Comparison of ENCODE assay signal across 15 mouse cellular contexts in the genomic region with DNA sequence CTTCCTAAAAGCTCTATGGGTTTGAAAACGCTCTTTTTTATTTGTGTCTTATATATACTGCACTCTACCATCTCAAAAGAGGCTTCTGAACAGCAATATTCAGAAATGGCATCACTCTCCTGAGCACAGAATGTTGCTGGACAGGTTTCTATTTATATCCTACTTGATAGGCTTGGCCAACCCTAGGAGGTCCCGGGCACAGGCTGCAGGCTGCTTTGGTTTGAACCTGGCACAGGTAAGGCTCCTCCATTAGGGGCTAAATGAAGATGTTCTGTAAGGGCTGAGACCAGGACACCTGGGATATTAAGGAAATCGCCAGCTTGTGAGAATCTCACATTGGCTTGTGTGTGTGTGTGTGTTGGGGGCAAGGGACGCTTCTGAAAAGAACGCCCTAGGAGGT. TPM values are rescaled to one million over a fixed set of nuclear protein-coding genes. Genes with fewer than 3 reads are reported as not detected.
DNase-seq lines count a peak whose midpoint lies in the region.
"Had no signal": no experiment of that assay in that cellular context is flagged by ENCODE, and none has a peak within 500 bp of the region (broad histone marks: within the 10 kb centered on the region; RNA-seq: fewer than 3 reads in every experiment).

No protein-coding gene starts in this region.

- H3K36me3 ChIP-seq in limb, embryonic 10.5 days = no peaks in the 10 kb centered on the region
- no peaks in the 10 kb centered on the region for H3K36me3 ChIP-seq in midbrain, embryonic 10.5 days
- H3K36me3 ChIP-seq: embryonic facial prominence, embryonic 12.5 days; midbrain, embryonic 13.5 days had no signal

- no peak overlapping the region for H3K4me3 ChIP-seq in limb, embryonic 10.5 days
- H3K4me3 ChIP-seq in midbrain, embryonic 10.5 days = no peak overlapping the region
- H3K4me3 ChIP-seq: embryonic facial prominence, embryonic 12.5 days; midbrain, embryonic 13.5 days had no signal

- 88% methylated on average over 5 of the region's 5 CpGs for WGBS in limb, embryonic 10.5 days
- 86% methylated on average over 5 of the region's 5 CpGs for whole genome bisulfite sequencing in midbrain, embryonic 10.5 days

- no peaks in the 10 kb centered on the region for H3K27me3 ChIP-seq in limb, embryonic 10.5 days (ENCODE audit: low read depth, poor library complexity, severe bottlenecking)
- no peaks in the 10 kb centered on the region for H3K27me3 ChIP-seq in midbrain, embryonic 10.5 days (ENCODE audit: low read depth, poor library complexity, severe bottlenecking)
- H3K27me3 ChIP-seq: embryonic facial prominence, embryonic 12.5 days; midbrain, embryonic 13.5 days had no signal

- H3K27ac ChIP-seq in limb, embryonic 10.5 days = no peak overlapping the region
- no peak overlapping the region for H3K27ac ChIP-seq in midbrain, embryonic 10.5 days (replicated peaks)
- H3K27ac ChIP-seq: embryonic facial prominence, embryonic 12.5 days; midbrain, embryonic 13.5 days had no signal

- no peaks in the 10 kb centered on the region for H3K9me3 ChIP-seq in limb, embryonic 10.5 days (replicated peaks)
- H3K9me3 ChIP-seq in midbrain, embryonic 10.5 days (replicated peaks) = no peaks in the 10 kb centered on the region
- H3K9me3 ChIP-seq: embryonic facial prominence, embryonic 12.5 days; midbrain, embryonic 13.5 days had no signal

- H3K4me1 ChIP-seq in limb, embryonic 10.5 days = peaks cover 3% of the 10 kb centered on the region; the same call in 1 of the 2 replicates
- peaks cover 10% of the 10 kb centered on the region; the same call in 1 of the 2 replicates for H3K4me1 ChIP-seq in midbrain, embryonic 10.5 days
- H3K4me1 ChIP-seq: embryonic facial prominence, embryonic 12.5 days had no signal

- peak; percentile 11 to 17 for DNase-seq in heart, adult 18-20 months
- DNase-seq in heart, postnatal 4 days = no peak
- DNase-seq in urinary bladder, postnatal 14 days (ENCODE audit: low spot score) = peak; percentile 22
- no peak for DNase-seq in urinary bladder, adult 18-20 months (ENCODE audit: low spot score in 2 of 2)
- DNase-seq in limb, embryonic 10.5 days (ENCODE audit: low spot score) = peak; percentile 17
- DNase-seq in liver = no peak
- DNase-seq in midbrain, embryonic 10.5 days (ENCODE audit: low spot score) = no peak
- DNase-seq: adrenal gland, postnatal 36 days; spleen, adult 18-20 months had no signal

RNA-seq across cellular contexts. Expression of gene Myo3b, which starts 30.9 kb away (rescaled TPM):
- total RNA-seq in heart, adult 18-20 months (2021) = under 1 TPM in 1 of 2 experiments, not detected in 1; 0.07 TPM
- total RNA-seq in heart, postnatal 4 days (2021) = under 1 TPM; 0.52 to 0.68 TPM
- not detected in 2 replicates for polyA plus RNA-seq in limb, embryonic 10.5 days (2016; fragmentation: Nextera tagmentation; extraction: Ambion mirVana)
- polyA plus RNA-seq in midbrain, embryonic 10.5 days (2016; fragmentation: Nextera tagmentation; extraction: Ambion mirVana) = not detected in 2 replicates
- total RNA-seq: adrenal gland, postnatal 36 days; MEL had no signal
- polyA plus RNA-seq: forebrain, embryonic 11.5 days; limb, embryonic 11.5 days; liver, embryonic 16.5 days had no signal

Comparison
In these comparisons a context has a peak if more than half of its experiments do, and no peak if none do; other contexts are left out.
1. DNase-seq: peak in heart, adult 18-20 months (2 of 2), urinary bladder, postnatal 14 days (single experiment) and limb, embryonic 10.5 days (single experiment); none in heart, postnatal 4 days (single experiment), urinary bladder, adult 18-20 months (0 of 2), liver (single experiment) and midbrain, embryonic 10.5 days (single experiment).